Mouse (Mus musculus) limb, embryonic 14.5 days (tissue): ENCODE measurements around the gene Sltm. TPM values are rescaled to one million over a fixed set of nuclear protein-coding genes. Genes with fewer than 3 reads are reported as not detected.
A peak's percentile ranks its signal among the peaks of the same experiment; 100 is the strongest.

ENCODE experiments used
- ATAC-seq: fragments of 200-750 bp; cut with Nextera tagmentation; 2 replicates; pipeline ENCODE4 v1.8.0; 2017; ENCODE audit warnings: low read depth, moderate number of reproducible peaks, moderate TSS enrichment; ENCODE audit not compliant: low FRiP score
- DNase-seq: peaks from one replicate; pipeline ENCODE4 v3.0.0-alpha.2; 2015; ENCODE audit warnings: low spot score
- H3K27ac ChIP-seq: fragments of 300-500 bp; sonication (generic); replicated peaks from 2 replicates; pipeline ENCODE4 v1.5.1; 2014; ENCODE audit warnings: low read depth, mild to moderate bottlenecking, low read length, moderate library complexity, mixed read lengths
- H3K27me3 ChIP-seq: fragments of 300-500 bp; sonication (generic); 2 replicates; pipeline ENCODE4 v1.6.1; 2014; ENCODE audit warnings: low read length, mixed read lengths; ENCODE audit not compliant: control insufficient read depth, insufficient read depth
- H3K36me3 ChIP-seq: fragments of 300-500 bp; sonication (generic); 2 replicates; pipeline ENCODE4 v1.6.1; 2014; ENCODE audit warnings: mild to moderate bottlenecking, low read length, moderate library complexity, mixed read lengths; ENCODE audit not compliant: control insufficient read depth, insufficient read depth
- H3K4me1 ChIP-seq: fragments of 300-500 bp; sonication (generic); 2 replicates; pipeline ENCODE4 v1.6.1; 2014; ENCODE audit warnings: antibody characterized with exemption, low read length, mixed read lengths; ENCODE audit not compliant: control insufficient read depth, insufficient read depth
- H3K4me2 ChIP-seq: fragments of 300-500 bp; sonication (generic); replicated peaks from 2 replicates; pipeline ENCODE4 v1.6.1; 2014; ENCODE audit warnings: low read depth, mild to moderate bottlenecking, low read length, moderate library complexity; ENCODE audit not compliant: severe bottlenecking
- H3K4me3 ChIP-seq: fragments of 300-500 bp; sonication (generic); replicated peaks from 2 replicates; pipeline ENCODE4 v1.5.1; 2014; ENCODE audit warnings: low read length
- H3K9ac ChIP-seq: fragments of 300-500 bp; sonication (generic); 2 replicates; pipeline ENCODE4 v1.6.1; 2014; ENCODE audit warnings: mild to moderate bottlenecking, low read depth, low read length, moderate library complexity; ENCODE audit not compliant: severe bottlenecking
- H3K9me3 ChIP-seq: fragments of 300-500 bp; sonication (generic); 2 replicates; pipeline ENCODE4 v1.6.1; 2016; ENCODE audit warnings: low read length; ENCODE audit not compliant: control insufficient read depth
- POLR2A ChIP-seq: fragments of 200-500 bp; IDR thresholded peaks from 2 replicates; pipeline ENCODE4 v1.8.0; 2012; ENCODE audit warnings: inconsistent platforms, mild to moderate bottlenecking, moderate library complexity, borderline replicate concordance; ENCODE audit not compliant: insufficient read depth, insufficient read length; ENCODE audit errors: extremely low read depth
- WGBS: fragments of 180-500 bp; shearing (Covaris S2); extraction: QIAGEN DNeasy Blood & Tissue Kit; methylation state at CpG from one replicate; pipeline ENCODE4 v1.1.7; 2014; 5-methylcytosine and 5-hydroxymethylcytosine counted together
- polyA plus RNA-seq, 2 experiments: library from polyadenylated mRNA; depleted of rRNA in 1 of 2; stranded (reverse) in 1 of 2; unstranded in 1 of 2; fragments of >200 nt; fragmentation: Nextera tagmentation in 1 of 2; extraction: Ambion mirVana in 1 of 2; gene quantifications; 2 replicates each; pipeline versions ENCODE4 v1.2.1 to v1.2.3; 2012 to 2014

Gene Sltm
- polyA plus RNA-seq, 2 experiments: 49.8 to 52.8 TPM

DNA sequence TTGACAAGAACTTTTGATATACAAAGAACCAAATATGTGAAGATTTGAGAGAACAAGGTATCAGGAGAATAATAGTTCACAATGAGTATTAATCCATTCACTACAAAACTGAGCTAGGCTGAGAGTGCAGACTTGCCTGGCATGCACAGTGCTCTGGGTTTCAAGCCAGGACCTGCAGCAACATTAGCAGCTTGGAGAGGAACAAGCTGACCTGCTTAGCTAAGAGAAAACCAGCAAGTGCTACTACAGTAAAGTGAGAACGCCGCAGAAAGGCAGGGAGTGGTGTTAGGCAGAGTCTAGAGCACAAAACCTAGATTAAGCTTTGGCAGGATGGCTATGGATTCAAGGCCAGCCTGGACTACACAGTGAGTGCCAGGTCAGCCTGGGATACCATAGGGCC is 87.2 kb downstream of the Sltm start:
- Histone ChIP-seq H3K4me3 (no peak overlapping the region), H3K36me3 (no peaks in the 10 kb centered on the region; the same call in 1 of the 2 replicates), H3K4me1 (peaks cover 3% of the 10 kb centered on the region; the same call in 1 of the 2 replicates), H3K9ac (no peak overlapping the region), H3K4me2 (no peak overlapping the region), H3K9me3 (no peaks in the 10 kb centered on the region), H3K27me3 (no peaks in the 10 kb centered on the region), H3K27ac (no peak overlapping the region)
- ATAC-seq (no peak), DNase-seq (no peak)
- WGBS: 74% methylated on average over 2 of the region's 2 CpGs
- no peak for TF ChIP-seq POLR2A

DNA sequence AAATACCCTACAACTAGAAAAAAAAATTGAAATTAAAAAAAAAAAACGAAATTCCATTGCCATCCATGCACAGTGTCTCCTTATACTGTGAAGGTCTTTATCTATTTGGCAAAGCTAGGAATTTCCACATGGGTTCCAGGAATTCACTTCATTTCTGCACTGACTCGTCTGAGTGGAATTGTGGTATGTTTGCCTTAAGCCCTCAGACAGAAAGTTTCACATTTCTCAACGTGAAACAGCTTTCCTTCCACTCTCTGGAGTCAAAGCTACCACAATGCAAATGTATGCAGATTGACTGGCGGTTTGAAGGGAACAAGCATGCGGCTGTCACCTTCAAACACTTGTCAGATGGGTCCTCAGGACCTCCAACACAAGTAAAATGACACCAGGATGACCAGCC is 89.1 kb downstream of the Sltm start:
- Histone ChIP-seq H3K9me3 (no peaks in the 10 kb centered on the region), H3K27me3 (no peaks in the 10 kb centered on the region), H3K4me3 (no peak overlapping the region), H3K9ac (no peak overlapping the region), H3K27ac (no peak overlapping the region), H3K36me3 (no peaks in the 10 kb centered on the region), H3K4me1 (peaks cover 3% of the 10 kb centered on the region; the same call in 1 of the 2 replicates), H3K4me2 (no peak overlapping the region)
- 15% methylated on average over 5 of the region's 5 CpGs for WGBS
- DNase-seq: peak; percentile 27
- TF ChIP-seq POLR2A: no peak
- ATAC-seq: no peak

DNA sequence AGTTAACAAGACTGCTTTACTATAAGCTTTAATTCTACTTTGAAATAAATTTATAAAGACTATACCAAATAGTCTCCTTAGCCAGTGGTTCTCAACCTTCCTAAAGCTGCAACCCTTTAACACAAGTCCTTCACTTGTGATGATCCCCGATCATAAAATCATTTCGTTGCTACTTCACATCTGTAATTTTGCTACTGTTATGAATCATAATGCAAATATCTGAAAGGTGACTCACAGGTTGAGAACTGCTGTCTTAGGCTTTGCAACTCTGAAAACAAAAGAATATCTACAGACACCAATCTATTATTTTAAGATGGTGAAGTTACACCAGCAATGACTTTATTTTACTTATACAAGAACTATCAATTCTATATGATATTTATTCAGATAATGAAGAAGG is 94.2 kb downstream of the Sltm start:
- no peak overlapping the region for H3K27ac ChIP-seq
- H3K27me3 ChIP-seq: no peaks in the 10 kb centered on the region
- no peaks in the 10 kb centered on the region for H3K9me3 ChIP-seq
- no peak for TF ChIP-seq POLR2A
- DNase-seq: no peak
- ATAC-seq: no peak
- no peak overlapping the region for H3K4me2 ChIP-seq
- H3K9ac ChIP-seq: no peak overlapping the region
- H3K4me3 ChIP-seq: no peak overlapping the region
- no peaks in the 10 kb centered on the region for H3K4me1 ChIP-seq
- 83% methylated on average over 2 of the region's 2 CpGs for WGBS
- no peaks in the 10 kb centered on the region for H3K36me3 ChIP-seq

Other genes starting within 250 kb of the Sltm start
- gene Ccnb2, start 121.2 kb upstream of the Sltm start, polyA plus RNA-seq (2012; rRNA removed): 91.5 and 97.1 TPM in 2 replicates
- gene Ccnb2, start 121.2 kb upstream of the Sltm start, polyA plus RNA-seq (2014; fragmentation: Nextera tagmentation; extraction: Ambion mirVana): 144 and 149 TPM in 2 replicates
- gene Rnf111, start 39.0 kb upstream of the Sltm start, polyA plus RNA-seq (2012; rRNA removed): 38.8 and 48.7 TPM in 2 replicates
- 25.3 and 29.9 TPM in 2 replicates for gene Rnf111, start 39.0 kb upstream of the Sltm start, polyA plus RNA-seq (2014; fragmentation: Nextera tagmentation; extraction: Ambion mirVana)
- gene Gm10642, start 113.5 kb downstream of the Sltm start, polyA plus RNA-seq (2012; rRNA removed): 0.30 and 0.33 TPM in 2 replicates
- 0.29 and 0.65 TPM in 2 replicates for gene Gm10642, start 113.5 kb downstream of the Sltm start, polyA plus RNA-seq (2014; fragmentation: Nextera tagmentation; extraction: Ambion mirVana)
- gene Mindy2, start 114.4 kb downstream of the Sltm start, polyA plus RNA-seq (2012; rRNA removed): 6.1 and 6.3 TPM in 2 replicates
- 13.0 and 13.1 TPM in 2 replicates for gene Mindy2, start 114.4 kb downstream of the Sltm start, polyA plus RNA-seq (2014; fragmentation: Nextera tagmentation; extraction: Ambion mirVana)
- gene Adam10, start 136.2 kb downstream of the Sltm start, polyA plus RNA-seq (2012; rRNA removed): 37.3 and 41.3 TPM in 2 replicates
- 58.2 and 61.9 TPM in 2 replicates for gene Adam10, start 136.2 kb downstream of the Sltm start, polyA plus RNA-seq (2014; fragmentation: Nextera tagmentation; extraction: Ambion mirVana)